Mouse (Mus musculus) limb, embryonic 14.5 days (tissue): ENCODE results near the gene Ddb2. TPM values are rescaled to one million over a fixed set of nuclear protein-coding genes. Genes with fewer than 3 reads are reported as not detected.

Source experiments
- ATAC-seq: fragments of 200-750 bp; cut with Nextera tagmentation; 2 replicates; pipeline ENCODE4 v1.8.0; 2017; ENCODE audit warnings: low read depth, moderate number of reproducible peaks, moderate TSS enrichment; ENCODE audit not compliant: low FRiP score
- DNase-seq: peaks from one replicate; pipeline ENCODE4 v3.0.0-alpha.2; 2015; ENCODE audit warnings: low spot score
- H3K27ac ChIP-seq: fragments of 300-500 bp; sonication (generic); replicated peaks from 2 replicates; pipeline ENCODE4 v1.5.1; 2014; ENCODE audit warnings: low read depth, mild to moderate bottlenecking, low read length, moderate library complexity, mixed read lengths
- H3K27me3 ChIP-seq: fragments of 300-500 bp; sonication (generic); 2 replicates; pipeline ENCODE4 v1.6.1; 2014; ENCODE audit warnings: low read length, mixed read lengths; ENCODE audit not compliant: control insufficient read depth, insufficient read depth
- H3K36me3 ChIP-seq: fragments of 300-500 bp; sonication (generic); 2 replicates; pipeline ENCODE4 v1.6.1; 2014; ENCODE audit warnings: mild to moderate bottlenecking, low read length, moderate library complexity, mixed read lengths; ENCODE audit not compliant: control insufficient read depth, insufficient read depth
- H3K4me1 ChIP-seq: fragments of 300-500 bp; sonication (generic); 2 replicates; pipeline ENCODE4 v1.6.1; 2014; ENCODE audit warnings: antibody characterized with exemption, low read length, mixed read lengths; ENCODE audit not compliant: control insufficient read depth, insufficient read depth
- H3K4me2 ChIP-seq: fragments of 300-500 bp; sonication (generic); replicated peaks from 2 replicates; pipeline ENCODE4 v1.6.1; 2014; ENCODE audit warnings: low read depth, mild to moderate bottlenecking, low read length, moderate library complexity; ENCODE audit not compliant: severe bottlenecking
- H3K4me3 ChIP-seq: fragments of 300-500 bp; sonication (generic); replicated peaks from 2 replicates; pipeline ENCODE4 v1.5.1; 2014; ENCODE audit warnings: low read length
- H3K9ac ChIP-seq: fragments of 300-500 bp; sonication (generic); 2 replicates; pipeline ENCODE4 v1.6.1; 2014; ENCODE audit warnings: mild to moderate bottlenecking, low read depth, low read length, moderate library complexity; ENCODE audit not compliant: severe bottlenecking
- H3K9me3 ChIP-seq: fragments of 300-500 bp; sonication (generic); 2 replicates; pipeline ENCODE4 v1.6.1; 2016; ENCODE audit warnings: low read length; ENCODE audit not compliant: control insufficient read depth
- POLR2A ChIP-seq: fragments of 200-500 bp; IDR thresholded peaks from 2 replicates; pipeline ENCODE4 v1.8.0; 2012; ENCODE audit warnings: inconsistent platforms, mild to moderate bottlenecking, moderate library complexity, borderline replicate concordance; ENCODE audit not compliant: insufficient read depth, insufficient read length; ENCODE audit errors: extremely low read depth
- WGBS: fragments of 180-500 bp; shearing (Covaris S2); extraction: QIAGEN DNeasy Blood & Tissue Kit; methylation state at CpG from one replicate; pipeline ENCODE4 v1.1.7; 2014; 5-methylcytosine and 5-hydroxymethylcytosine counted together
- polyA plus RNA-seq, 2 experiments: library from polyadenylated mRNA; depleted of rRNA in 1 of 2; stranded (reverse) in 1 of 2; unstranded in 1 of 2; fragments of >200 nt; fragmentation: Nextera tagmentation in 1 of 2; extraction: Ambion mirVana in 1 of 2; gene quantifications; 2 replicates each; pipeline versions ENCODE4 v1.2.1 to v1.2.3; 2012 to 2014

Gene Ddb2
- polyA plus RNA-seq, 2 experiments = 14.8 to 52.8 TPM

- 87% methylated on average over 3 of the region's 3 CpGs for WGBS
- no peak overlapping the region for H3K27ac ChIP-seq
These were observed 37.9 kb downstream of the Ddb2 start for GRCm38 (mm10) chr2:91198888-91199287.

GRCm38 (mm10) chr2:91196577-91197001 is 40.2 kb downstream of the Ddb2 start:
- Histone ChIP-seq H3K27me3 (no peaks in the 10 kb centered on the region), H3K9ac (no peak overlapping the region), H3K9me3 (no peaks in the 10 kb centered on the region), H3K27ac (no peak overlapping the region), H3K36me3 (no peaks in the 10 kb centered on the region), H3K4me3 (no peak overlapping the region), H3K4me1 (peaks cover 5% of the 10 kb centered on the region), H3K4me2 (no peak overlapping the region)
- DNase-seq (no peak), ATAC-seq (no peak)
- no peak for TF ChIP-seq POLR2A
- 72% methylated on average over 3 of the region's 3 CpGs for WGBS

More at GRCm38 (mm10) chr2:91198888-91199287, 37.9 kb downstream of the Ddb2 start:
- TF ChIP-seq POLR2A = no peak
- H3K27me3 ChIP-seq = no peaks in the 10 kb centered on the region
- peaks cover 17% of the 10 kb centered on the region for H3K4me1 ChIP-seq
- H3K9ac ChIP-seq = no peak overlapping the region
- DNase-seq (no peak), ATAC-seq (no peak)
- no peaks in the 10 kb centered on the region for H3K9me3 ChIP-seq
- H3K4me3 ChIP-seq = no peak overlapping the region
- no peaks in the 10 kb centered on the region for H3K36me3 ChIP-seq
- no peak overlapping the region for H3K4me2 ChIP-seq

GRCm38 (mm10) chr2:91194624-91195332 is 42.0 kb downstream of the Ddb2 start:
- DNase-seq = peak; percentile 49
- H3K27ac ChIP-seq = 0 out of 2 replicates have a peak overlapping the region, but pooled peaks have one; percentile 22
- no peaks in the 10 kb centered on the region for H3K9me3 ChIP-seq
- H3K4me1 ChIP-seq = peaks cover 3% of the 10 kb centered on the region; the same call in 1 of the 2 replicates
- H3K4me2 ChIP-seq = peak overlapping the region; percentile 63
- peak overlapping the region; percentile 51 for H3K9ac ChIP-seq
- no peaks in the 10 kb centered on the region for H3K27me3 ChIP-seq
- TF ChIP-seq POLR2A = no peak
- H3K4me3 ChIP-seq = peak overlapping the region; percentile 33
- peak; percentile 79 for ATAC-seq
- WGBS = 1% methylated on average over 27 of the region's 27 CpGs
- H3K36me3 ChIP-seq = no peaks in the 10 kb centered on the region

- no peak overlapping the region for H3K9ac ChIP-seq
- ATAC-seq = no peak
- WGBS = 88% methylated on average over 16 of the region's 16 CpGs
These were observed 46.3 kb downstream of the Ddb2 start for GRCm38 (mm10) chr2:91190501-91190900.

GRCm38 (mm10) chr2:91187431-91187830 is 49.4 kb downstream of the Ddb2 start:
- DNase-seq (no peak), ATAC-seq (no peak)
- Histone ChIP-seq H3K27me3 (no peaks in the 10 kb centered on the region), H3K4me1 (0 out of 2 replicates have a peak, but pooled peaks cover 7% of the 10 kb centered on the region), H3K9me3 (no peaks in the 10 kb centered on the region), H3K36me3 (no peaks in the 10 kb centered on the region), H3K4me2 (no peak overlapping the region), H3K9ac (no peak overlapping the region), H3K4me3 (no peak overlapping the region), H3K27ac (no peak overlapping the region)
- no peak for TF ChIP-seq POLR2A
- WGBS = 55% methylated on average over 4 of the region's 4 CpGs

More at GRCm38 (mm10) chr2:91190501-91190900, 46.3 kb downstream of the Ddb2 start:
- H3K4me3 ChIP-seq = no peak overlapping the region
- no peak overlapping the region for H3K4me2 ChIP-seq
- TF ChIP-seq POLR2A = no peak
- no peak for DNase-seq
- no peak overlapping the region for H3K27ac ChIP-seq
- no peaks in the 10 kb centered on the region for H3K9me3 ChIP-seq
- H3K27me3 ChIP-seq = no peaks in the 10 kb centered on the region
- H3K4me1 ChIP-seq = peaks cover 3% of the 10 kb centered on the region; the same call in 1 of the 2 replicates
- H3K36me3 ChIP-seq = no peaks in the 10 kb centered on the region
